Mouse (Mus musculus): ENCODE results near the gene Mccc1. TPM values are rescaled to one million over a fixed set of nuclear protein-coding genes. Genes with fewer than 3 reads are reported as not detected.

Mccc1 gene
- total RNA-seq, 2 experiments from 2014 or later = 38.4 to 45.3 TPM

DNA sequence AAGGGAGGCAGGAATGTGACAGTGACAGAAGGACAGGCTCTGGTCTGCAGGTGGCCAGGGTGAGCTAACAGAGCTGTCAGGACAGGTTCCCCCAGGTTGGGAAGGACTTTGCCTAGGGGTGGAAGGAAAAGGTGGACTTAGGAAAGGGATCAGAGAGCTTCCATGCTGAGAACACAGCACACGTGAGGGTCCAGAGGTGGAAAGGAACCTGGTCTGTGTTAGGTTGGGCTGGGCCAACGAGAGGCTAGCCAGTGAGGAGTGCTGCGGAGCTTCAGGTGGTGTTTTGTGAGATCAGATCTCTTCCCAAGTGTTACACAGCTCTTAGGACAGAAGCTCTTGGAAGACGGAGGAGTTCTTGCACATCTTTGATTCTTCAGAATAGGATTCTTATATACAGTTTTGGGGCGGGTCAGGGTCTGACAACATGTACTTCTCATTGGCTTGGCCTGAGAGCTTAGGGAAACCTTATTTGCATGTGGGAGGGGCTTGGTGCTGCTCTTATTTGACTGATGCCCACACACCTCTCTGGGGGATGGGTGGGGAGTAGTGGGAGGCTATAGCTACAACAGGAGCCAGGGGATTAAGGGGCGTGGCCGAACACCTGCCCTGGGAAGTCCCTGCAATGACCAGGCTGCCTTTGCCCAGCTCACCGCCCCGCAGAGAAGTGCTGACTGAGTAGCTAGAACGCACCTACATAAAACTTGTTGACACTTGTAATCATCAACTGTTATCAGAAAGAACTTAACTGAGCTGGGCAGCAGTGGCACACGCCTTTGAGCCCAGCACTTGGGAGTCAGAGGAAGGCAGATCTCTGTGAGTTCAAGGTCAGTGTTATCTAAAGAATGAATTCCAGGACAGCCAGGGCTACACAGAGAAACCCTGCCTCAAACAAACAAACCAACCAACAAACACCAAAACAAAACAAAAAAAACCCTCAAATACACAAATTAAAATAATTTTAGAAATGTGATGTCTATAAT, 5.6 kb downstream of the Mccc1 start:
- DNase-seq (ENCODE audit: low spot score in 2 of 2) = no peak
- H3K4me3 ChIP-seq = no peak overlapping the region
- no peak overlapping the region for H3K27ac ChIP-seq
- TF ChIP-seq CTCF (conservative IDR thresholded peaks at IDR 0.05) = no peak

DNA sequence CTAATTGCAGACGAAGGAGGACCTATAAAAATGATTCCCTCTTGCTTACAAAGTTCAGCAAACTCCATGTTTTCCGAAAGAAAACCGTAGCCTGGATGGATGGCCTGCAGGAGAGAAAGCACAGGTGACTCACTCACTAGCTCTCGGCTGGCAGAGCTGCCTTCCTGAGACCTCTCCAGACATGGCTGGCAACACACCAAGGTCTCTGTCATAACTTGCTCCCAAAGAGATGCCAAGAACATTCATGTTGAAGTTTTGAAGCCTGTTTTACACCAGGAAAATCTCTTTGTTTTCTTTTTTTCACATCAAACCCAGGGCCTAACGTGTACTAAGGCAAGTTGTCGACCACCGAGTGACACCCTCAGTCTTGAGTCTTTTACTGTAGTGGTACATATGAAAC, 9.8 kb downstream of the Mccc1 start:
- Histone ChIP-seq H3K27ac (no peak overlapping the region), H3K4me3 (no peak overlapping the region)
- TF ChIP-seq CTCF (conservative IDR thresholded peaks at IDR 0.05) = no peak
- no peak for DNase-seq (ENCODE audit: low spot score in 2 of 2)

DNA sequence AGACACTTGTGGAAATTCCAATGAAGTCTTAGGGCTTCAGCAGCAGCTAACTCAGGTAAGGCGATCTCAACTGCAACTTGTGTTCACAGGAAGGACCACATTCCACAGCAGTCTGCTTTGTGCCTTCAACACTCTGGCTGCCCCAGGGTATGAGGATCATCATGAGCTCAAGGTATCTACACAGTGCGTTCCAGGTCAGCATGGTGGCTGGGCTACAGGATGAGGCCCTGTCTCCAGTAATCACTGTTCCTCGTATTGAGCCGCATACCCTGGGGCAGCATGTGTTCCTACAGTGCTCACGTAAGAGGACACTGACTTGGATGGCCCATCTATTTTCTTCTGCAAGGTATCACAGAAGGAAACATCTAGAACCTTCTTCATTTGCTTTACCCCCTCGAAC, 12.4 kb downstream of the Mccc1 start:
- TF ChIP-seq CTCF (conservative IDR thresholded peaks at IDR 0.05) = no peak
- H3K27ac ChIP-seq = no peak overlapping the region
- no peak for DNase-seq (ENCODE audit: low spot score in 2 of 2)
- no peak overlapping the region for H3K4me3 ChIP-seq

DNA sequence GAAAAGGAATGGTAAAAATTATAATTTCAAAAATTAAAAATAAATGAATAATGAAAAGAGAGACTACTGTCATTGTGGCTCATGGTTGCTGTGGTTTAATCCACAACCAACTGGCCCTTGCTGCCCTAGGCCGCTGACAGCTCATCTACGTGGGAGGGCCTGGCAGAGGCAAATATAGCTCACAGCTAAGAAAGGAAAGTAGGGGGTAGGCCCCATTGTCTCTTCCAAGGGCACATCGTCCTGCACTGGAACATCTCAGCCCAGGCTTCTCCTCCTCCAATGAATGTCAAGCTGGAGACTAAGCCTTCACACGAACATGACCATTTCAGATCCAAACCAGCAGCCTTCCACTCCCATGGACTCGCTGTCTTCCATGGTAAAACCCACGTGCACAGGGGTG, 14.2 kb downstream of the Mccc1 start:
- no peak for DNase-seq (ENCODE audit: low spot score in 2 of 2)
- no peak overlapping the region for H3K4me3 ChIP-seq
- H3K27ac ChIP-seq = no peak overlapping the region
- no peak for TF ChIP-seq CTCF (conservative IDR thresholded peaks at IDR 0.05)

DNA sequence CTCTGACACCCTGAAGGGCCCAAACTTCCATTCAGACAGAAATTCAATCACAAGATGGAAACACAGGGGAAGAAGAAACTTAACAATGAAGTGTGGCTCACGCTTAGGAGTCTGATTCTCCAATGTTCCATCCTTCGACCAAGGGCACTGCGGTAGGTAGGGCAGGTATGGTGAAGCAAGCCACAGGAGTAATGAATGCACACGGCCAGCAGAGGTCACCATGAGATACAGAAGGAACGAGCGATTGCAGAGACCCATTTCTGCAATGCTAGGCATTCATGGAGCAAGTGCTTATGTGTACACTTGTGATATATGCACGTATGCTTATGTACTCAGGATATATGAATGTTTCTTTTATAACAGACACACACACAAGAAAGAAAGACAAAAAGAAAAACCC, 26.9 kb downstream of the Mccc1 start:
- Histone ChIP-seq H3K27ac (no peak overlapping the region), H3K4me3 (no peak overlapping the region)
- TF ChIP-seq CTCF (conservative IDR thresholded peaks at IDR 0.05) = peak; percentile 65
- peak in 1 of 2 experiments; percentile 33 for DNase-seq (ENCODE audit: low spot score in 2 of 2)

DNA sequence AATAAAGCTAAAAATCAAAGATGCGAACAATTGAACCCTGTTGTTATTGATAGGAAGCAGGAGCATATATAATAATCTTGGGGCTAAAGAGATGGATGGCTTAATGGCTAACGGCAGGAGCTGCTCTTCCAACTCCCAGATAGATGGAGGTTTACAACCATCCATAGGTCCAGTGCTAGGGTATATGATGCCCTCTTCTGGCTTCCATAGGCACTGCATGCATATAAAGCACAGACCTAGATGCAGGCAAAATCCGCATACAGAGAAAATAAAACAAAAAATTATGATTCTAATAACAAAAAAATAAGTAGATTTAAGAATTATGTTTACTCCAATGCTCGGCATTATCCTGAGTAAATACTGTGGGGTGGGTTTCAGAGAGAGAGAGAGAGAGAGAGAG, 27.5 kb downstream of the Mccc1 start:
- Histone ChIP-seq H3K27ac (no peak overlapping the region), H3K4me3 (no peak overlapping the region)
- peak; percentile 74 for TF ChIP-seq CTCF (conservative IDR thresholded peaks at IDR 0.05)
- DNase-seq (ENCODE audit: low spot score in 2 of 2) = no peak

DNA sequence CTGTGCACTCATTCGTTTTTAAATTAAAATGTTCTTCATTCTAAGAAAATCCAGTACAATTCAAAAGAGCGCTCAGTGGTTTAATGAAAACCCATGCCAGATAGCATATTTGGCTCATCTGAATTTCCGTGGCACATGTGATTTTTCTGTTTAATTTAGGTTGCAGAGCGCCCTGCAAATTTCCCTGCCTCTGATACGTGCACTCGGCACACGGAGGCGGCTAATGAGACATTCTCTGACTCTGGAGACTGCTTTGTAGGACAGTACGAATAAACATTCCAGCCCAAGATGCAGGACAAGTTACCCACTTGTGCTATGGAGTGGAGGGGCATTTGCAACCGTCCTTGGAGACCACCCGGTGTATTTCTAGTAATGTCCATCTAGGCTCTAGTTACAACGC, 29.3 kb downstream of the Mccc1 start:
- peak in 1 of 2 experiments; percentile 28 for DNase-seq (ENCODE audit: low spot score in 2 of 2)
- H3K27ac ChIP-seq = no peak overlapping the region
- TF ChIP-seq CTCF (conservative IDR thresholded peaks at IDR 0.05) = no peak
- no peak overlapping the region for H3K4me3 ChIP-seq

DNA sequence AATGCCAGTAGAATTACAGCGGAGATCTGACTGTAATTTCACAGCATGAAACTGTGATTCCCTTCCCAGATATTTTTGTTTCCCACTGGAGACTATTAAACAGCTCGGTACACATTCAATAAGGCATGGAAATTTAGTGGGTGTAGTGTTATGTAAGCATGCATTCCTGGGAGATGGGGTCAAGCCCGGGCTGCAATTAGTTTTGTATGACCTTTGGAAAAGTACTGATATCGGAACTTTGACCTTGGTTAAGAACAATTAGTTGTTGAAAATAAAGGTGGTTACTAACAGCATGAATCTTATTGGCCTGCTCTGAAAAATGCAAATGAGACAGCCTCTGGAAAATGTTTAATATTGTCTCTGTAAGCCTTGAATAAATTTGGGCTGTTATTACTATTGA, 30.0 kb downstream of the Mccc1 start:
- no peak for TF ChIP-seq CTCF (conservative IDR thresholded peaks at IDR 0.05)
- no peak overlapping the region for H3K27ac ChIP-seq
- DNase-seq (ENCODE audit: low spot score in 2 of 2) = no peak
- H3K4me3 ChIP-seq = no peak overlapping the region

DNA sequence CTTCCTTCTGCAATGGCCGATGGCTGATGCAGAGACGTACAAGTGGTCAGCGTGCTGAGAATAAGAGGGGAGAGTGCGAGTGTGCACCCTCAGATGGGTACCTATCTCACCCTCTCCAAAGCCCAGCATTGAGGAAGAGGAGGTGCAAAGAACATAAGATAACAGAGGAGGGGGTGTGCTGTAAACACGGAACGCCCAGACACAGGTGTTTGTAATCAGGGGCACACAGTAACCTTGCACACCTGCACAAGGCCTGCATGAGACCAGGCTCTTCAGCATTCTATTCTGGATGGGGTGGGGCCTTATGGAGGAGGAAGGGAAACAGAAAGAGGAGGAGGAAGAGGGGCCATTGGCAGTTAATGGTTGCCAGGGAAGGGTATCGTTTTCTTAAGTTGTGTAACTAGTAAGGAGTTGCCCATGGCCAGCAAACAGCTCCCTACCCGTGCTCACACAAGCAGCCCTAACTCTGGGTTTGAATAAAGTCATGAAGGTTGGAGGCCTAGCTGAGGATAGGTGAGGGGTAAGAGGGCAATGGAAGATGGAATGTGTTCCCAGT, 33.0 kb downstream of the Mccc1 start:
- no peak for DNase-seq (ENCODE audit: low spot score in 2 of 2)
- TF ChIP-seq CTCF (conservative IDR thresholded peaks at IDR 0.05) = no peak
- H3K4me3 ChIP-seq = no peak overlapping the region
- no peak overlapping the region for H3K27ac ChIP-seq

DNA sequence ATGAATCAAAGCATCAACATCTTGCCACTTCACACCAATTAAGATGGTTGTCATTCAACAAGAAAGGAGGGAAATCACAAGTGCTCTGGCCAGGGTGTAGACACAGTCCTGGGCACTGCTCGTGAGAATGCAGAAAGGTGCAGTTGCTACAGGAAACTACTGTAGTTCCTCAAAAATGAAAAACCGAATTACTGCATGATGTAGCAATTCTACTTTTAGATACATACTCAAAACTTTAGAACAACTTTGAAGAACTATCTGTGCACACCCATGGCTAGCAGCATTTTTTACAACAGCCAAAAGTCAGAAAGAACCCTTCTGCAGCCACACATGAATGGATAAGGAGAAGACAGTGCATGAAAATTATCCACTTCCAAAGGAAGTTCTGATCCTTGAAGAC, 34.0 kb downstream of the Mccc1 start:
- no peak overlapping the region for H3K4me3 ChIP-seq
- TF ChIP-seq CTCF (conservative IDR thresholded peaks at IDR 0.05) = no peak
- no peak for DNase-seq (ENCODE audit: low spot score in 2 of 2)
- H3K27ac ChIP-seq = no peak overlapping the region

DNA sequence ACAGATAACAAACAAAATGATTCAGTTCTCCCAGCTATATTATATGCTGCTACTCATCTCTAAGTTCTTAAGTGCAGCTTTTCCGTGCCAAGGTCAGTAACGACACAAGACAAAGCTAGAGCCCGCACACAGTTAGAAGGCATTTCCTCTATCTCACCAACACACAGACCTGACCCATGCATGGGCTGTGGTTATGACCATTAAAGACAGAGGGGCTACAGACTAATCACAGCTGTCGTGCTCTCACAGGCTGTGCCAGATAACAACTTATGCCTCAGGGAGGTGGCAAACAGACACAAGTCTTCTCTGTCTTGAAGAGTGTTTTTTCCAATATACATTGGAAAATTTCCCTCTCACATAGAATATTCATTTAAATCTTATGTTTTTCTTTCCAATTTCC, 35.5 kb downstream of the Mccc1 start:
- Histone ChIP-seq H3K4me3 (no peak overlapping the region), H3K27ac (no peak overlapping the region)
- DNase-seq (ENCODE audit: low spot score in 2 of 2) = no peak
- TF ChIP-seq CTCF (conservative IDR thresholded peaks at IDR 0.05) = no peak

DNA sequence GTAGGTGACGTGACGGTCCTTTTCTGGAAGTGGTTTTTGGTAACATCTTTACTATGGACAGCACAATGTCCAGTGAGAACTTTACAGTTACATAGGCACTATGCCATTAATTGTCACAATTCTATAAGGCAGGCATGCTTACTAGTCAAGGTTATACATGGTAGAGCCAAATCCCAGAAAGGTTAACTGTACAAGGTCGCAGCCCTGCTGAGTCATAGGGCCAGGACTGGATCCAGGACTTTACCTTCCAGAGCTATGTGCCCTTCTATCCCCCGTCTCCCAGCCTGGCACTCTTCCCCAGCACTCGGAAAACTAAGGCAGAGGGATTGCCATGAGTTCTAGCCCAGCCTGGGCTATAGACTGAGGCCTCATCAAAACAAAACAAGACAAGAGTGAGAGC, 36.6 kb downstream of the Mccc1 start:
- no peak for DNase-seq (ENCODE audit: low spot score in 2 of 2)
- no peak for TF ChIP-seq CTCF (conservative IDR thresholded peaks at IDR 0.05)
- Histone ChIP-seq H3K27ac (no peak overlapping the region), H3K4me3 (no peak overlapping the region)

DNA sequence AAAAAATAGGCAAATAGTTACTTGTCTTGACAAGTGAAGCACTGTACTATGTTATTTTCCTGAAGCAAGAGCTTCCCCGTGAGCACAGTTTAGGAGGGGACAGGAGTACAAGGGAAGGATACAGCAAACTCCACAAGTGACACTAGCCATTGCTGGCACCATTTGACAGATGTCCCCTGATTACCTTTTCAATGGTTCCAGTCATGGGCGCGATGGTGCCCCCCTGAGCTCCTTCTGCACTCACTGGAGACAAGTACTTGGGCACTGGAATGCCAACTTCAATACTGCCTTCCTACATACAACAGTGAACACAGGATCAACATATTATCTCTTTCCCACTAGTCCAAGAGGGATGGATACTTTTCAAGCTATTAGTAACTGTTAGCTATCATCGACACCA, 37.1 kb downstream of the Mccc1 start:
- DNase-seq (ENCODE audit: low spot score in 2 of 2) = no peak
- Histone ChIP-seq H3K27ac (no peak overlapping the region), H3K4me3 (no peak overlapping the region)
- no peak for TF ChIP-seq CTCF (conservative IDR thresholded peaks at IDR 0.05)

DNA sequence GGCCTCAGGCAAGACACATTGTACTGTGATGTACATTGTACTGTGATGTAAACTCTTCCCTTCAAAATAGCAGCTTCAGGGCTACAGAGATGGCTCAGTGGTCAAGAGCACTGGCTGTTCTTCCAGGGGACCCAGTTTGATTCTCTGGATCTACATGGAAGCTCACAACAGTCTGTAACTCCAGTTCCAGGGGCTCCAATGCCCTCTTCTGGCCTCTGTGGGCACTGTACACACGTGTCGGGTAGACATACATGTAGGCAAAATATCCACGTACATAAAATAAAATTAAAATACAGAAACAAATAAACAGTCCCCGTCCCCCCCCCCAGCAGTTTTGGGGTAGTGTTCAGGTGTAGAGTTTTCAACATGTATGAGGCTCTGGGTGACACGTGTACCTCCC, 37.5 kb downstream of the Mccc1 start:
- no peak for DNase-seq (ENCODE audit: low spot score in 2 of 2)
- Histone ChIP-seq H3K27ac (no peak overlapping the region), H3K4me3 (no peak overlapping the region)
- TF ChIP-seq CTCF (conservative IDR thresholded peaks at IDR 0.05) = peak; percentile 40
